Mouse (Mus musculus): ENCODE results near the gene Unc5a. TPM values are rescaled to one million over a fixed set of nuclear protein-coding genes. Genes with fewer than 3 reads are reported as not detected.

The Unc5a gene
- total and polyA plus RNA-seq, 3 experiments: not detected

DNA sequence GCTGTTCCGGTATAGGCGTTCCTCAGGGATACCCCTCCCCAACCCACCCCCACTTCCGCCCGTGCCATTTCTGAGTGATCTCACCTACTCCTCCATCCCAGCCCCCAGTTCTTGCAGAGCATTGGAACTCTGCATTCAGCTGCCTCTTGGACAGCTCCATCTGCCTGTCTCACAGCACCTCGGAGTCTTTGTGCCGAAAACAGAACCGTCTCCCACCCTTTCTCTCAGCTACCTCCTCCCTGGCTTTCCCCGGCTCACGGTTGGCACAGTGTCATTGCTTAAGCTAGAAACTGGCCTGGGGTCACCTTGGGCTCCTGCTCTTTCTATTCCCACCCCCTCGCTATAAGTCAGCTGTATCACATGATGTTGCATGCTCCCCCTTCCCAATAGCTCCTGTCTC, 51.2 kb downstream of the Unc5a start:
- H3K9me3 ChIP-seq (replicated peaks; ENCODE audit: insufficient read depth, low read length): no peaks in the 10 kb centered on the region
- no peaks in the 10 kb centered on the region for H3K27me3 ChIP-seq (ENCODE audit: control insufficient read depth in 1 of 2, insufficient read depth in 2 of 2, low read length in 2 of 2)
- H3K27ac ChIP-seq (ENCODE audit: control insufficient read depth, low read depth, low read length): no peak overlapping the region
- H3K4me1 ChIP-seq (ENCODE audit: control insufficient read depth in 1 of 2, insufficient read depth in 2 of 2, low read length in 2 of 2): no peaks in the 10 kb centered on the region
- no peaks in the 10 kb centered on the region for H3K79me2 ChIP-seq (ENCODE audit: control insufficient read depth, insufficient read depth, low read length, poor library complexity)
- no peak for DNase-seq (ENCODE audit: low read depth, low spot score)
- TF ChIP-seq MXI1 (IDR thresholded peaks at IDR 0.05; ENCODE audit: low read depth, low read length) (no peak), ETS1 (IDR thresholded peaks at IDR 0.05; ENCODE audit: low read depth, low read length) (no peak), USF2 (IDR thresholded peaks at IDR 0.05; ENCODE audit: borderline replicate concordance in 1 of 2, insufficient read depth in 1 of 2, low read depth in 1 of 2, low read length in 2 of 2) (no peak), MAZ (IDR thresholded peaks at IDR 0.05; ENCODE audit: low read depth, low read length) (no peak), ZC3H11A (IDR thresholded peaks at IDR 0.05; ENCODE audit: low read depth, low read length) (no peak), MYC (IDR thresholded peaks at IDR 0.05; ENCODE audit: low read depth, low read length) (no peak), NRF1 (IDR thresholded peaks at IDR 0.05; ENCODE audit: insufficient read depth, low read depth, low read length, poor library complexity, severe bottlenecking) (no peak), GABPA (IDR thresholded peaks at IDR 0.05; ENCODE audit: low read depth, low read length) (no peak), MYB (IDR thresholded peaks at IDR 0.05; ENCODE audit: low read depth, low read length) (no peak), E2F4 (IDR thresholded peaks at IDR 0.05; ENCODE audit: borderline replicate concordance, low read depth, low read length) (no peak), MAFK (IDR thresholded peaks at IDR 0.05; ENCODE audit: borderline replicate concordance, low read depth, low read length) (no peak), EP300 (IDR thresholded peaks at IDR 0.05; ENCODE audit: low read depth in 1 of 2, low read length in 2 of 2) (no peak), BHLHE40 (IDR thresholded peaks at IDR 0.05; ENCODE audit: borderline replicate concordance, low read depth, low read length) (no peak), TAL1 (IDR thresholded peaks at IDR 0.05; ENCODE audit: low read length) (no peak), ZKSCAN1 (IDR thresholded peaks at IDR 0.05; ENCODE audit: low read depth, low read length) (no peak), RCOR1 (IDR thresholded peaks at IDR 0.05; ENCODE audit: low read depth, low read length) (no peak), POLR2AphosphoS5 (IDR thresholded peaks at IDR 0.05; ENCODE audit: borderline replicate concordance, low read depth, low read length) (no peak), TBP (IDR thresholded peaks at IDR 0.05; ENCODE audit: low read depth, low read length) (no peak), ELF1 (IDR thresholded peaks at IDR 0.05; ENCODE audit: low read depth, low read length) (no peak), POLR2A (IDR thresholded peaks at IDR 0.05; ENCODE audit: control insufficient read depth in 1 of 2, insufficient read depth in 1 of 2, low read depth in 1 of 2, low read length in 2 of 2, poor library complexity in 1 of 2) (no peak)
- H3K4me3 ChIP-seq (ENCODE audit: control insufficient read depth in 1 of 2, insufficient read depth in 1 of 2, low read depth in 2 of 2, low read length in 2 of 2): no peak overlapping the region
- H3K36me3 ChIP-seq (ENCODE audit: control insufficient read depth in 1 of 2, insufficient read depth in 2 of 2, low read length in 2 of 2): no peaks in the 10 kb centered on the region
- no peak overlapping the region for H3K9ac ChIP-seq (ENCODE audit: control insufficient read depth, low read depth, low read length, poor library complexity, severe bottlenecking)

DNA sequence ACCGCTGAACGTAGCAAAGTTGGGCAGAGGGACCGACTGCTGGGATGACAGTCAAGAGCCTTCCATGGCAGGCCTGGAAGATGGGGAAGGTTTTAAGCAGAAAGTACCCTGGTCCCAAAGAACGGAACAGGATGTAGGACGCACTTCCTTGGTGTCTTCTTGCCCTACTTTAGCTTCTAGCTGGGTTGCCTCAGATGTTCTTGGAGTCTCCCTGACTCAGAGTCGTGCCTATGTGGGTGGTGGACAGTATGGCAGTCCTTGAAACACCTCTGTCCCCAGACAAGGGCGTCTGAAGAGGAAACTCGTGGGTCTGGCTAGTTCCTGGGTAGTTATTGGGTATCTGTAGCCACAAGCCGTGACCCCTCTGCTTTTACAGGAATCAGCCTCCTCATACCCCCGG, 52.9 kb downstream of the Unc5a start:
- no peak overlapping the region for H3K9ac ChIP-seq (ENCODE audit: control insufficient read depth, low read depth, low read length, poor library complexity, severe bottlenecking)
- no peak for DNase-seq (ENCODE audit: low read depth, low spot score)
- H3K9me3 ChIP-seq (replicated peaks; ENCODE audit: insufficient read depth, low read length): no peaks in the 10 kb centered on the region
- H3K36me3 ChIP-seq (ENCODE audit: control insufficient read depth in 1 of 2, insufficient read depth in 2 of 2, low read length in 2 of 2): no peaks in the 10 kb centered on the region
- H3K27me3 ChIP-seq (ENCODE audit: control insufficient read depth in 1 of 2, insufficient read depth in 2 of 2, low read length in 2 of 2): no peaks in the 10 kb centered on the region
- H3K4me3 ChIP-seq (ENCODE audit: control insufficient read depth in 1 of 2, insufficient read depth in 1 of 2, low read depth in 2 of 2, low read length in 2 of 2): no peak overlapping the region
- no peak overlapping the region for H3K27ac ChIP-seq (ENCODE audit: control insufficient read depth, low read depth, low read length)
- TF ChIP-seq ELF1 (IDR thresholded peaks at IDR 0.05; ENCODE audit: low read depth, low read length): no peak
- no peak for TF ChIP-seq NRF1 (IDR thresholded peaks at IDR 0.05; ENCODE audit: insufficient read depth, low read depth, low read length, poor library complexity, severe bottlenecking)
- no peak for TF ChIP-seq MAX (IDR thresholded peaks at IDR 0.05; ENCODE audit: low read length)
- TF ChIP-seq MYB (IDR thresholded peaks at IDR 0.05; ENCODE audit: low read depth, low read length): no peak
- no peak for TF ChIP-seq CHD1 (IDR thresholded peaks at IDR 0.05; ENCODE audit: low read depth, low read length)
- TF ChIP-seq MXI1 (IDR thresholded peaks at IDR 0.05; ENCODE audit: low read depth, low read length): no peak
- no peak for TF ChIP-seq TAL1 (IDR thresholded peaks at IDR 0.05; ENCODE audit: low read length)
- TF ChIP-seq POLR2AphosphoS2 (IDR thresholded peaks at IDR 0.05; ENCODE audit: low read length): no peak
- TF ChIP-seq JUND (IDR thresholded peaks at IDR 0.05; ENCODE audit: low read depth, low read length): no peak
- TF ChIP-seq RCOR1 (IDR thresholded peaks at IDR 0.05; ENCODE audit: low read depth, low read length): no peak
- no peak for TF ChIP-seq MYC (IDR thresholded peaks at IDR 0.05; ENCODE audit: low read depth, low read length)
- no peak for TF ChIP-seq ZNF384 (IDR thresholded peaks at IDR 0.05; ENCODE audit: low read depth, low read length)
- no peak for TF ChIP-seq E2F4 (IDR thresholded peaks at IDR 0.05; ENCODE audit: borderline replicate concordance, low read depth, low read length)
- TF ChIP-seq HCFC1 (IDR thresholded peaks at IDR 0.05; ENCODE audit: low read depth, low read length): no peak
- no peak for TF ChIP-seq GATA1 (IDR thresholded peaks at IDR 0.05; ENCODE audit: low read depth, low read length)
- no peak for TF ChIP-seq MAZ (IDR thresholded peaks at IDR 0.05; ENCODE audit: low read depth, low read length)
- no peaks in the 10 kb centered on the region for H3K79me2 ChIP-seq (ENCODE audit: control insufficient read depth, insufficient read depth, low read length, poor library complexity)
- H3K4me1 ChIP-seq (ENCODE audit: control insufficient read depth in 1 of 2, insufficient read depth in 2 of 2, low read length in 2 of 2): no peaks in the 10 kb centered on the region
